Mouse (Mus musculus): ENCODE measurements around the gene Sfmbt1. TPM values are rescaled to one million over a fixed set of nuclear protein-coding genes. Genes with fewer than 3 reads are reported as not detected.

Sfmbt1 gene
- polyA plus RNA-seq, 1 experiment from 2014 or later, result 12.3 TPM

GRCm38 (mm10) chr14:30721850-30722249 is 7.2 kb downstream of the Sfmbt1 start:
- Histone ChIP-seq H3K9me3 (no peaks in the 10 kb centered on the region), H3K27ac (no peak overlapping the region), H3K4me1 (replicated peaks) (peaks cover 3% of the 10 kb centered on the region; the same call in 1 of the 2 replicates), H3K36me3 (no peaks in the 10 kb centered on the region), H3K4me3 (replicated peaks) (no peak overlapping the region), H3K9ac (no peak overlapping the region), H3K4me2 (replicated peaks) (no peak overlapping the region), H3K27me3 (replicated peaks) (no peaks in the 10 kb centered on the region)
- 80% methylated on average over 1 of the region's 1 CpGs for WGBS
- no peak for ATAC-seq

- H3K36me3 ChIP-seq, result no peaks in the 10 kb centered on the region
- no peaks in the 10 kb centered on the region for H3K9me3 ChIP-seq
- no peaks in the 10 kb centered on the region; the same call in 1 of the 2 replicates for H3K4me1 ChIP-seq (replicated peaks)
- H3K4me3 ChIP-seq (replicated peaks), result no peak overlapping the region
- no peak for ATAC-seq
- no peak overlapping the region for H3K9ac ChIP-seq
- no peak overlapping the region for H3K27ac ChIP-seq
- no peaks in the 10 kb centered on the region for H3K27me3 ChIP-seq (replicated peaks)
- 73% methylated on average over 5 of the region's 5 CpGs for WGBS
- H3K4me2 ChIP-seq (replicated peaks), result no peak overlapping the region
These were observed 7.8 kb downstream of the Sfmbt1 start for GRCm38 (mm10) chr14:30722406-30722805.

- no peaks in the 10 kb centered on the region for H3K27me3 ChIP-seq (replicated peaks)
- ATAC-seq, result no peak
- no peak overlapping the region for H3K4me3 ChIP-seq (replicated peaks)
- no peaks in the 10 kb centered on the region for H3K9me3 ChIP-seq
- WGBS, result 52% methylated on average over 3 of the region's 3 CpGs
- no peaks in the 10 kb centered on the region for H3K4me1 ChIP-seq (replicated peaks)
- H3K27ac ChIP-seq, result no peak overlapping the region
- H3K4me2 ChIP-seq (replicated peaks), result no peak overlapping the region
- no peaks in the 10 kb centered on the region for H3K36me3 ChIP-seq
- no peak overlapping the region for H3K9ac ChIP-seq
These were observed 17.2 kb downstream of the Sfmbt1 start for GRCm38 (mm10) chr14:30731896-30732295.

GRCm38 (mm10) chr14:30734665-30735064 is 20.0 kb downstream of the Sfmbt1 start:
- no peaks in the 10 kb centered on the region for H3K36me3 ChIP-seq
- no peak overlapping the region for H3K4me3 ChIP-seq (replicated peaks)
- no peak overlapping the region for H3K27ac ChIP-seq
- H3K9me3 ChIP-seq, result no peaks in the 10 kb centered on the region
- 93% methylated on average over 5 of the region's 5 CpGs for WGBS
- no peak for ATAC-seq
- H3K4me1 ChIP-seq (replicated peaks), result no peaks in the 10 kb centered on the region
- H3K9ac ChIP-seq, result no peak overlapping the region
- H3K27me3 ChIP-seq (replicated peaks), result no peaks in the 10 kb centered on the region
- no peak overlapping the region for H3K4me2 ChIP-seq (replicated peaks)

GRCm38 (mm10) chr14:30735810-30736209 is 21.2 kb downstream of the Sfmbt1 start:
- H3K9me3 ChIP-seq, result no peaks in the 10 kb centered on the region
- ATAC-seq, result no peak
- H3K36me3 ChIP-seq, result no peaks in the 10 kb centered on the region
- H3K9ac ChIP-seq, result no peak overlapping the region
- no peak overlapping the region for H3K4me2 ChIP-seq (replicated peaks)
- no peak overlapping the region for H3K4me3 ChIP-seq (replicated peaks)
- 63% methylated on average over 3 of the region's 3 CpGs for WGBS
- H3K27me3 ChIP-seq (replicated peaks), result no peaks in the 10 kb centered on the region
- H3K4me1 ChIP-seq (replicated peaks), result no peaks in the 10 kb centered on the region
- no peak overlapping the region for H3K27ac ChIP-seq

- no peaks in the 10 kb centered on the region for H3K27me3 ChIP-seq (replicated peaks)
- H3K4me2 ChIP-seq (replicated peaks), result no peak overlapping the region
- WGBS, result 91% methylated on average over 1 of the region's 1 CpGs
- no peaks in the 10 kb centered on the region for H3K9me3 ChIP-seq
- no peaks in the 10 kb centered on the region for H3K4me1 ChIP-seq (replicated peaks)
- ATAC-seq, result no peak
- no peak overlapping the region for H3K4me3 ChIP-seq (replicated peaks)
- no peak overlapping the region for H3K9ac ChIP-seq
- H3K27ac ChIP-seq, result no peak overlapping the region
- no peaks in the 10 kb centered on the region for H3K36me3 ChIP-seq
These were observed 21.8 kb downstream of the Sfmbt1 start for GRCm38 (mm10) chr14:30736413-30736812.

- 66% methylated on average over 3 of the region's 3 CpGs for WGBS
- no peaks in the 10 kb centered on the region for H3K4me1 ChIP-seq (replicated peaks)
- no peaks in the 10 kb centered on the region for H3K36me3 ChIP-seq
- H3K9me3 ChIP-seq, result no peaks in the 10 kb centered on the region
- no peak overlapping the region for H3K4me3 ChIP-seq (replicated peaks)
- no peak overlapping the region for H3K4me2 ChIP-seq (replicated peaks)
- no peak overlapping the region for H3K27ac ChIP-seq
- H3K9ac ChIP-seq, result no peak overlapping the region
- H3K27me3 ChIP-seq (replicated peaks), result no peaks in the 10 kb centered on the region
- ATAC-seq, result no peak
These were observed 29.2 kb downstream of the Sfmbt1 start for GRCm38 (mm10) chr14:30743891-30744290.

- Histone ChIP-seq H3K27me3 (replicated peaks) (no peaks in the 10 kb centered on the region), H3K27ac (no peak overlapping the region), H3K36me3 (no peaks in the 10 kb centered on the region), H3K9me3 (no peaks in the 10 kb centered on the region), H3K4me1 (replicated peaks) (no peaks in the 10 kb centered on the region), H3K4me3 (replicated peaks) (no peak overlapping the region), H3K4me2 (replicated peaks) (no peak overlapping the region), H3K9ac (no peak overlapping the region)
- no peak for ATAC-seq
- 84% methylated on average over 1 of the region's 1 CpGs for WGBS
These were observed 31.5 kb downstream of the Sfmbt1 start for GRCm38 (mm10) chr14:30746160-30746559.

GRCm38 (mm10) chr14:30757239-30757638 is 42.6 kb downstream of the Sfmbt1 start:
- Histone ChIP-seq H3K4me3 (replicated peaks) (no peak overlapping the region), H3K9ac (no peak overlapping the region), H3K9me3 (no peaks in the 10 kb centered on the region), H3K4me2 (replicated peaks) (no peak overlapping the region), H3K27ac (no peak overlapping the region), H3K27me3 (replicated peaks) (no peaks in the 10 kb centered on the region), H3K4me1 (replicated peaks) (no peaks in the 10 kb centered on the region), H3K36me3 (no peaks in the 10 kb centered on the region)
- ATAC-seq, result no peak
- 82% methylated on average over 3 of the region's 3 CpGs for WGBS

- Histone ChIP-seq H3K27ac (no peak overlapping the region), H3K27me3 (replicated peaks) (no peaks in the 10 kb centered on the region), H3K4me1 (replicated peaks) (no peaks in the 10 kb centered on the region), H3K9ac (no peak overlapping the region), H3K36me3 (no peaks in the 10 kb centered on the region), H3K4me3 (replicated peaks) (no peak overlapping the region), H3K4me2 (replicated peaks) (no peak overlapping the region), H3K9me3 (no peaks in the 10 kb centered on the region)
- ATAC-seq, result no peak
- WGBS, result 90% methylated on average over 1 of the region's 1 CpGs
These were observed 46.6 kb downstream of the Sfmbt1 start for GRCm38 (mm10) chr14:30761211-30761610.

GRCm38 (mm10) chr14:30762131-30762903 is 47.7 kb downstream of the Sfmbt1 start:
- WGBS, result 87% methylated on average over 7 of the region's 7 CpGs
- ATAC-seq, result no peak

GRCm38 (mm10) chr14:30762904-30763568 is 48.4 kb downstream of the Sfmbt1 start:
- 69% methylated on average over 5 of the region's 5 CpGs for WGBS
- no peak overlapping the region for H3K27ac ChIP-seq
- ATAC-seq, result no peak

More at GRCm38 (mm10) chr14:30762131-30762903, 47.7 kb downstream of the Sfmbt1 start:
- Histone ChIP-seq H3K9ac (no peak overlapping the region), H3K4me2 (replicated peaks) (no peak overlapping the region), H3K4me1 (replicated peaks) (no peaks in the 10 kb centered on the region), H3K36me3 (no peaks in the 10 kb centered on the region), H3K27me3 (replicated peaks) (no peaks in the 10 kb centered on the region), H3K4me3 (replicated peaks) (no peak overlapping the region), H3K9me3 (no peaks in the 10 kb centered on the region), H3K27ac (no peak overlapping the region)

GRCm38 (mm10) chr14:30784614-30785013 is 70.0 kb downstream of the Sfmbt1 start:
- Histone ChIP-seq H3K27ac (no peak overlapping the region), H3K9me3 (no peaks in the 10 kb centered on the region), H3K4me2 (replicated peaks) (no peak overlapping the region), H3K4me1 (replicated peaks) (no peaks in the 10 kb centered on the region), H3K9ac (no peak overlapping the region), H3K36me3 (no peaks in the 10 kb centered on the region), H3K27me3 (replicated peaks) (no peaks in the 10 kb centered on the region), H3K4me3 (replicated peaks) (no peak overlapping the region)
- WGBS, result 94% methylated on average over 6 of the region's 6 CpGs
- ATAC-seq, result no peak

More at GRCm38 (mm10) chr14:30762904-30763568, 48.4 kb downstream of the Sfmbt1 start:
- Histone ChIP-seq H3K9ac (no peak overlapping the region), H3K4me3 (replicated peaks) (no peak overlapping the region), H3K9me3 (no peaks in the 10 kb centered on the region), H3K36me3 (peaks cover 3% of the 10 kb centered on the region; the same call in 1 of the 2 replicates), H3K27me3 (replicated peaks) (no peaks in the 10 kb centered on the region), H3K4me1 (replicated peaks) (no peaks in the 10 kb centered on the region), H3K4me2 (replicated peaks) (no peak overlapping the region)
